Mouse (Mus musculus) neural tube, postnatal 0 days (tissue): ENCODE results near the gene Serpinb1a. TPM values are rescaled to one million over a fixed set of nuclear protein-coding genes. Genes with fewer than 3 reads are reported as not detected.

Experiments used
- polyA plus RNA-seq: library from polyadenylated mRNA; unstranded; fragments of >200 nt; fragmentation: Nextera tagmentation; extraction: Ambion mirVana; gene quantifications from 2 replicates; pipeline ENCODE4 v1.2.1, GENCODE M21; 2015

Serpinb1a gene
- 3.4 and 7.4 TPM in 2 replicates for polyA plus RNA-seq

GRCm38 (mm10) chr13:32850668-32851404 is at the start of gene Serpinb1a:
TSS of gene Serpinb1a (minus strand) at chr13:32851185.

GRCm38 (mm10) chr13:32898111-32898510 is 47.1 kb upstream of the Serpinb1a start, which contains the start of gene Serpinb1c:
TSS of gene Serpinb1c (minus strand) at chr13:32898211.

DNA sequence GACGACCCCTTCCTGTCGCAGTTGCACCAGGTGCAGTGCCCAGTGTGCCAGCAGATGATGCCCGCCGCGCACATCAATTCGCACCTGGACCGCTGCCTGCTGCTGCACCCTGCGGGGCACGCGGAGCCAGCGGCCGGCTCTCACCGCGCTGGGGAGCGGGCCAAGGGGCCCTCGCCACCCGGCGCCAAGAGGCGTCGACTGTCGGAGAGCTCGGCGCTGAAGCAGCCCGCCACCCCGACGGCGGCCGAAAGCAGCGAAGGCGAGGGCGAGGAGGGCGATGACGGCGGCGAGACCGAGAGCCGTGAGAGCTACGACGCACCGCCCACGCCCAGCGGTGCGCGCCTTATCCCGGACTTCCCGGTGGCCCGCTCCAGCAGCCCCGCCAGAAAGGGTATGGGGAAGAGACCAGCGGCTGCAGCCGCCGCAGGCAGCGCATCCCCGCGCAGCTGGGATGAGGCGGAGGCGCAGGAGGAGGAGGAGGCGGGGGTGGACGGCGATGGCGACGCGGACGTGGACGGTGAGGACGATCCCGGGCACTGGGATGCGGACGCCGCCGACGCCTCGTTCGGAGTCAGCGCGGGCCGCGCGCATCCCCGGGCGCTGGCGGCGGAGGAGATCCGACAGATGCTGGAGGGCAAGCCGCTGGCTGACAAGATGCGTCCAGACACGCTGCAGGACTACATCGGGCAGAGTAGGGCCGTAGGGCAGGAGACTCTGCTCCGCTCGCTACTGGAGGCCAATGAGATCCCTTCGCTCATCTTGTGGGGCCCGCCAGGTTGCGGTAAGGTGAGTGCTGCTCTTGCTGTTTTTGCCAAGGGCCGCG is 48.5 kb downstream of the Serpinb1a start, which contains the start of gene D930007J09Rik:
Gene D930007J09Rik, minus strand, starts transcription at position 591 of the 823 bp plus-strand sequence.

GRCm38 (mm10) chr13:32801693-32802221 is 49.2 kb downstream of the Serpinb1a start, which contains the start of gene Wrnip1:
TSS of gene Wrnip1 (plus strand) at chr13:32802038.

Other genes with a start within 250 kb of the Serpinb1a start
- 0.08 and 0.11 TPM in 2 replicates for gene Mylk4, start 67.2 kb downstream of the Serpinb1a start, polyA plus RNA-seq
- gene Wrnip1, start 49.1 kb downstream of the Serpinb1a start, polyA plus RNA-seq = 39.9 and 40.7 TPM in 2 replicates
- not detected in 2 replicates for gene D930007J09Rik, start 48.3 kb downstream of the Serpinb1a start, polyA plus RNA-seq
- 0.15 TPM in 1 of 2 replicates, not detected in the other for gene Serpinb1c, start 47.0 kb upstream of the Serpinb1a start, polyA plus RNA-seq
- gene Serpinb6b, start 114.0 kb upstream of the Serpinb1a start, polyA plus RNA-seq = 2.9 and 3.2 TPM in 2 replicates
- gene Serpinb9, start 152.1 kb upstream of the Serpinb1a start, polyA plus RNA-seq = 4.3 and 5.6 TPM in 2 replicates
- 0.24 and 0.43 TPM in 2 replicates for gene Serpinb9b, start 176.2 kb upstream of the Serpinb1a start, polyA plus RNA-seq
- gene Serpinb1b, start 227.4 kb upstream of the Serpinb1a start, polyA plus RNA-seq = 82.8 and 90.5 TPM in 2 replicates